Mouse (Mus musculus) hindbrain, embryonic 14.5 days (tissue): Measurements from ENCODE around the gene Btrc. TPM values are rescaled to one million over a fixed set of nuclear protein-coding genes. Genes with fewer than 3 reads are reported as not detected.
A peak's percentile ranks its signal among the peaks of the same experiment; 100 is the strongest.

Source experiments
- ATAC-seq: fragments of 200-750 bp; cut with Nextera tagmentation; 2 replicates; pipeline ENCODE4 v1.8.0; 2017; ENCODE audit warnings: moderate number of reproducible peaks, mild to moderate bottlenecking, moderate TSS enrichment, moderate library complexity; ENCODE audit not compliant: low FRiP score
- DNase-seq: peaks from one replicate; pipeline ENCODE4 v3.0.0-alpha.2; 2015; ENCODE audit warnings: low spot score
- H3K27ac ChIP-seq: fragments of 300-500 bp; sonication (generic); 2 replicates; pipeline ENCODE4 v1.5.1; 2014; ENCODE audit warnings: mild to moderate bottlenecking, moderate library complexity
- H3K27me3 ChIP-seq: fragments of 300-500 bp; sonication (generic); 2 replicates; pipeline ENCODE4 v1.6.1; 2014; ENCODE audit warnings: mild to moderate bottlenecking, low read length, mixed read lengths; ENCODE audit not compliant: control insufficient read depth, insufficient read depth
- H3K36me3 ChIP-seq: fragments of 300-500 bp; sonication (generic); replicated peaks from 2 replicates; pipeline ENCODE4 v1.6.1; 2014; ENCODE audit not compliant: control insufficient read depth, insufficient read depth
- H3K4me1 ChIP-seq: fragments of 300-500 bp; sonication (generic); replicated peaks from 2 replicates; pipeline ENCODE4 v1.6.1; 2014; ENCODE audit warnings: antibody characterized with exemption, low read length, mixed read lengths; ENCODE audit not compliant: control insufficient read depth, insufficient read depth
- H3K4me2 ChIP-seq: fragments of 300-500 bp; sonication (generic); replicated peaks from 2 replicates; pipeline ENCODE4 v1.6.1; 2014; ENCODE audit warnings: mild to moderate bottlenecking, moderate library complexity
- H3K4me3 ChIP-seq: fragments of 300-500 bp; sonication (generic); replicated peaks from 2 replicates; pipeline ENCODE4 v1.5.1; 2014; ENCODE audit warnings: mild to moderate bottlenecking, low read length
- H3K9ac ChIP-seq: fragments of 300-500 bp; sonication (generic); 2 replicates; pipeline ENCODE4 v1.6.1; 2014
- H3K9me3 ChIP-seq: fragments of 300-500 bp; sonication (generic); 2 replicates; pipeline ENCODE4 v1.6.1; 2016; ENCODE audit warnings: low read length; ENCODE audit not compliant: control insufficient read depth
- WGBS: fragments of 180-500 bp; shearing (Covaris S2); extraction: QIAGEN DNeasy Blood & Tissue Kit; methylation state at CpG from one replicate; pipeline ENCODE4 v1.1.7; 2014; 5-methylcytosine and 5-hydroxymethylcytosine counted together
- polyA plus RNA-seq: library from polyadenylated mRNA; unstranded; fragments of >200 nt; fragmentation: Nextera tagmentation; extraction: Ambion mirVana; gene quantifications from 2 replicates; pipeline ENCODE4 v1.2.1, GENCODE M21; 2014

The Btrc gene
- polyA plus RNA-seq, 1 experiment from 2014 or later, result 74.3 TPM

GRCm38 (mm10) chr19:45456896-45457295 lies 93.4 kb downstream of the Btrc start:
- Histone ChIP-seq H3K4me1 (peaks cover 26% of the 10 kb centered on the region), H3K36me3 (no peaks in the 10 kb centered on the region), H3K9ac (no peak overlapping the region), H3K27me3 (0 out of 2 replicates have a peak, but pooled peaks cover 6% of the 10 kb centered on the region), H3K9me3 (no peaks in the 10 kb centered on the region), H3K4me3 (no peak overlapping the region), H3K27ac (no peak overlapping the region), H3K4me2 (no peak overlapping the region)
- 87% methylated on average over 7 of the region's 7 CpGs for WGBS
- DNase-seq, result no peak
- no peak for ATAC-seq

- no peak overlapping the region for H3K9ac ChIP-seq
- DNase-seq (no peak), ATAC-seq (no peak)
- no peak overlapping the region for H3K4me3 ChIP-seq
- no peaks in the 10 kb centered on the region for H3K36me3 ChIP-seq
- H3K27ac ChIP-seq, result no peak overlapping the region
- peaks cover 26% of the 10 kb centered on the region for H3K4me1 ChIP-seq
- H3K4me2 ChIP-seq, result no peak overlapping the region
- H3K27me3 ChIP-seq, result 0 out of 2 replicates have a peak, but pooled peaks cover 6% of the 10 kb centered on the region
- 14% methylated on average over 7 of the region's 7 CpGs for WGBS
- no peaks in the 10 kb centered on the region for H3K9me3 ChIP-seq
Observed at GRCm38 (mm10) chr19:45458702-45459101, 95.2 kb downstream of the Btrc start.

- 0 out of 2 replicates have a peak, but pooled peaks cover 6% of the 10 kb centered on the region for H3K27me3 ChIP-seq
- no peak for DNase-seq
- no peak for ATAC-seq
- H3K4me2 ChIP-seq, result no peak overlapping the region
- no peaks in the 10 kb centered on the region for H3K9me3 ChIP-seq
- no peak overlapping the region for H3K27ac ChIP-seq
- 33% methylated on average over 9 of the region's 9 CpGs for WGBS
- no peak overlapping the region for H3K4me3 ChIP-seq
- H3K9ac ChIP-seq, result no peak overlapping the region
- no peaks in the 10 kb centered on the region for H3K36me3 ChIP-seq
- peaks cover 26% of the 10 kb centered on the region for H3K4me1 ChIP-seq
Observed at GRCm38 (mm10) chr19:45459931-45460665, 96.6 kb downstream of the Btrc start.

GRCm38 (mm10) chr19:45460749-45461736 lies 97.5 kb downstream of the Btrc start:
- ATAC-seq, result no peak
- H3K27me3 ChIP-seq, result 0 out of 2 replicates have a peak, but pooled peaks cover 2% of the 10 kb centered on the region
- peak; percentile 67 for DNase-seq
- H3K36me3 ChIP-seq, result no peaks in the 10 kb centered on the region
- peaks cover 26% of the 10 kb centered on the region for H3K4me1 ChIP-seq
- no peak overlapping the region for H3K4me3 ChIP-seq
- 37% methylated on average over 10 of the region's 10 CpGs for WGBS
- H3K27ac ChIP-seq, result peak overlapping the region; percentile 18; the same call in 1 of the 2 replicates
- H3K9me3 ChIP-seq, result no peaks in the 10 kb centered on the region
- no peak overlapping the region for H3K9ac ChIP-seq
- no peak overlapping the region for H3K4me2 ChIP-seq

- H3K9me3 ChIP-seq, result no peaks in the 10 kb centered on the region
- H3K9ac ChIP-seq, result no peak overlapping the region
- no peaks in the 10 kb centered on the region for H3K27me3 ChIP-seq
- ATAC-seq (no peak), DNase-seq (no peak)
- 96% methylated on average over 5 of the region's 5 CpGs for WGBS
- H3K27ac ChIP-seq, result no peak overlapping the region
- H3K4me2 ChIP-seq, result no peak overlapping the region
- no peak overlapping the region for H3K4me3 ChIP-seq
- H3K36me3 ChIP-seq, result no peaks in the 10 kb centered on the region
- peaks cover 14% of the 10 kb centered on the region for H3K4me1 ChIP-seq
Observed at GRCm38 (mm10) chr19:45469760-45470159, 106.2 kb downstream of the Btrc start.

GRCm38 (mm10) chr19:45472691-45473520 lies 109.4 kb downstream of the Btrc start:
- H3K27ac ChIP-seq, result 0 out of 2 replicates have a peak overlapping the region, but pooled peaks have one; percentile 36
- H3K9ac ChIP-seq, result no peak overlapping the region
- peak; percentile 66 for DNase-seq
- peaks cover 37% of the 10 kb centered on the region for H3K4me1 ChIP-seq
- H3K4me2 ChIP-seq, result no peak overlapping the region
- no peak for ATAC-seq
- no peaks in the 10 kb centered on the region for H3K36me3 ChIP-seq
- no peak overlapping the region for H3K4me3 ChIP-seq
- no peaks in the 10 kb centered on the region for H3K27me3 ChIP-seq
- 39% methylated on average over 11 of the region's 11 CpGs for WGBS
- H3K9me3 ChIP-seq, result no peaks in the 10 kb centered on the region

GRCm38 (mm10) chr19:45474686-45475085 lies 111.2 kb downstream of the Btrc start:
- H3K9me3 ChIP-seq, result no peaks in the 10 kb centered on the region
- no peak overlapping the region for H3K9ac ChIP-seq
- H3K27ac ChIP-seq, result no peak overlapping the region
- H3K4me3 ChIP-seq, result no peak overlapping the region
- no peaks in the 10 kb centered on the region for H3K27me3 ChIP-seq
- H3K4me2 ChIP-seq, result no peak overlapping the region
- H3K4me1 ChIP-seq, result peaks cover 38% of the 10 kb centered on the region
- DNase-seq (no peak), ATAC-seq (no peak)
- H3K36me3 ChIP-seq, result no peaks in the 10 kb centered on the region
- 70% methylated on average over 4 of the region's 4 CpGs for WGBS

GRCm38 (mm10) chr19:45475928-45476553 lies 112.5 kb downstream of the Btrc start:
- ATAC-seq, result peak; percentile 90
- DNase-seq, result peak; percentile 67
- 0 out of 2 replicates have a peak overlapping the region, but pooled peaks have one; percentile 33 for H3K9ac ChIP-seq
- peak overlapping the region; percentile 81 for H3K27ac ChIP-seq
- peaks cover 38% of the 10 kb centered on the region for H3K4me1 ChIP-seq
- H3K4me3 ChIP-seq, result no peak overlapping the region
- peak overlapping the region; percentile 35 for H3K4me2 ChIP-seq
- no peaks in the 10 kb centered on the region for H3K36me3 ChIP-seq
- no peaks in the 10 kb centered on the region for H3K9me3 ChIP-seq
- WGBS, result 24% methylated on average over 24 of the region's 24 CpGs
- no peaks in the 10 kb centered on the region for H3K27me3 ChIP-seq
